Mouse (Mus musculus) liver, adult 2 months (tissue): Measurements from ENCODE around the gene Veph1.

Experiments
- CTCF ChIP-seq: fragments of 200-500 bp; IDR thresholded peaks from 2 replicates; pipeline ENCODE4 v1.5.1; 2011; ENCODE audit warnings: low read depth, low read length, control low read depth
- POLR2A ChIP-seq: fragments of 200-500 bp; IDR thresholded peaks from 2 replicates; pipeline ENCODE4 v1.6.1; 2011; ENCODE audit warnings: low read length, control low read depth; ENCODE audit not compliant: insufficient read depth; ENCODE audit errors: extremely low read depth

DNA sequence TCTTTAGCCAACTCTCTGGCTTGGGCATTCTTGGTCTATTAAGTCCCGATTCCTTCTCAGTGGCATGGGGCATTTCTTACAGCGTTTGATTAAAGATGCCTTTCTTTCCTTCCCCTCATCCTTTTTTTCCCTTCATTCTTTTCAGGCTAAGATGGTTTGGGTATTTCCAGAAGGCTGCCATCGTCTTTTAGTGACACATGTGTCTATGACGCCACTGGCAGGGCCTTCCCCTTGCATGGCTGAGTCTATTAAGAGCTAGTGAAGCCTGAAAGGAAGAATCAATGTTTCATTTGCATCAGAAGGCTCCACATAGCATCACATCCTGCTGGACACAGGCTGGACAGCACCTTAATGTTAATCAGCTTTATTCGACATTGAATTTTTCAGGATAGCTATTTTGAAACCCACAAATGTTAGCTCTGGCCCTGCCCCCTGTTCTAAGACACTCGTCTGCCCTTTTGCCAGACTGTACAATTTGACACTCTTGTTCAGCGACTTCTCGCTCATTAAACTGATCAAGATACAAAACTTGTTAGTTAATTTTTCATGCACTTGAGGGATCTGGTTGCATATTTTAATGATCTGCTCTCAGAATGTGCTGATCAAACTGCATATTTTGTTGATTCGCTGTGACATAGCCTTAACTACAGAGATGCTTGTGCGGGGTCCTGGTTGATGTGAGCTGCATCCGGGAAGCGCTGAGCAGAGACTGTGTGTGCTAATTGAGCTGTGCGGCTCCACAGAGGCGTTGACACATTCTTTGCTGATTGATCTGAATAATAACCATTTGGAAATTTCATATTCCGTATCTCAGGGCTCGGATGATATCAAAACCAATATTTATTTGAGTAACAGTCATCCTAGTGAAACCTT lies 29.6 kb upstream of the Veph1 start:
- TF ChIP-seq CTCF (no peak), POLR2A (no peak)
